Mouse (Mus musculus): ENCODE measurements around the gene Draxin. TPM values are rescaled to one million over a fixed set of nuclear protein-coding genes. Genes with fewer than 3 reads are reported as not detected.

Gene Draxin
- total and polyA plus RNA-seq, 3 experiments: 0.04 TPM; not detected in 2

- H3K9me3 ChIP-seq (replicated peaks; ENCODE audit: low read length): no peaks in the 10 kb centered on the region
- peaks cover 21 to 27% of the 10 kb centered on the region in 2 experiments for H3K36me3 ChIP-seq (replicated peaks in 1 of 2; ENCODE audit: control insufficient read depth in 1 of 2, insufficient read depth in 1 of 2, low read length in 1 of 2)
- in situ Hi-C loops (cut with MboI; ENCODE audit: low pct_ligation_motif_present, low pct_unique_long_range_greater_than_20kb, low sequenced_read_pairs) (no loop called here), dilution Hi-C loops (cut with MboI; ENCODE audit: extremely low pct_ligation_motif_present, extremely low pct_unique_long_range_greater_than_20kb, low sequenced_read_pairs) (no loop called here)
- no peaks in the 10 kb centered on the region for H3K79me2 ChIP-seq (replicated peaks; ENCODE audit: control insufficient read depth, extremely low read depth, insufficient read depth, poor library complexity, severe bottlenecking)
- TF ChIP-seq ZMIZ1 (IDR thresholded peaks at IDR 0.05; ENCODE audit: low read depth, low read length): no peak
- no peak for TF ChIP-seq EP300 (IDR thresholded peaks at IDR 0.05; ENCODE audit: low read length)
- no peak for TF ChIP-seq BHLHE40 (IDR thresholded peaks at IDR 0.05; ENCODE audit: low read depth, low read length)
- no peak for TF ChIP-seq MAZ (IDR thresholded peaks at IDR 0.05; ENCODE audit: low read depth, low read length)
- no peak for TF ChIP-seq UBTF (IDR thresholded peaks at IDR 0.05; ENCODE audit: low read depth, low read length)
- TF ChIP-seq ELF1 (IDR thresholded peaks at IDR 0.05; ENCODE audit: low read depth, low read length): no peak
- TF ChIP-seq RAD21 (IDR thresholded peaks at IDR 0.05; ENCODE audit: low read depth, low read length): no peak
- no peak for TF ChIP-seq CHD2 (IDR thresholded peaks at IDR 0.05; ENCODE audit: low read length)
- no peak for TF ChIP-seq GABPA (IDR thresholded peaks at IDR 0.05; ENCODE audit: insufficient replicate concordance, low read depth, low read length)
- TF ChIP-seq ETS1 (conservative IDR thresholded peaks at IDR 0.05; ENCODE audit: low read depth, low read length): no peak
- TF ChIP-seq POLR2AphosphoS2 (IDR thresholded peaks at IDR 0.05; ENCODE audit: low read depth, low read length): no peak
- TF ChIP-seq JUN (IDR thresholded peaks at IDR 0.05; ENCODE audit: insufficient read depth, low read depth, low read length): no peak
- no peak for TF ChIP-seq RCOR1 (conservative IDR thresholded peaks at IDR 0.05; ENCODE audit: low read depth, low read length)
- TF ChIP-seq IRF4 (IDR thresholded peaks at IDR 0.05; ENCODE audit: low read depth, low read length): no peak
- TF ChIP-seq ZKSCAN1 (IDR thresholded peaks at IDR 0.05; ENCODE audit: borderline replicate concordance, low read depth, low read length): no peak
- no peak for TF ChIP-seq SIN3A (IDR thresholded peaks at IDR 0.05; ENCODE audit: low read length)
- H3K27ac ChIP-seq (ENCODE audit: insufficient read depth, low read depth): no peak overlapping the region
- no peak overlapping the region for H3K4me3 ChIP-seq (replicated peaks in 1 of 3; ENCODE audit: low read depth in 2 of 3, low read length in 2 of 3, poor library complexity in 1 of 3)
- H3K4me1 ChIP-seq (ENCODE audit: control insufficient read depth in 1 of 2, insufficient read depth in 2 of 2): peaks cover 6 to 16% of the 10 kb centered on the region in 2 experiments; a peak in 3 of 4 replicates
- no peak overlapping the region for H3K9ac ChIP-seq (ENCODE audit: insufficient read depth, low read depth)
- no peak for DNase-seq (ENCODE audit: extremely low read depth)
- no peaks in the 10 kb centered on the region for H3K27me3 ChIP-seq (replicated peaks)
- H3K4me2 ChIP-seq (ENCODE audit: insufficient read depth, low read depth, poor library complexity, severe bottlenecking): no peak overlapping the region
These were observed 45.2 kb downstream of the Draxin start for GRCm38 (mm10) chr4:148085131-148085906.

- Histone ChIP-seq H3K4me3 (replicated peaks in 1 of 3; ENCODE audit: low read depth in 2 of 3, low read length in 2 of 3, poor library complexity in 1 of 3) (no peak overlapping the region), H3K4me1 (ENCODE audit: control insufficient read depth in 1 of 2, insufficient read depth in 2 of 2) (peaks cover 6 to 16% of the 10 kb centered on the region in 2 experiments; a peak in 3 of 4 replicates), H3K27me3 (replicated peaks) (no peaks in the 10 kb centered on the region), H3K9me3 (replicated peaks; ENCODE audit: low read length) (no peaks in the 10 kb centered on the region), H3K79me2 (replicated peaks; ENCODE audit: control insufficient read depth, extremely low read depth, insufficient read depth, poor library complexity, severe bottlenecking) (no peaks in the 10 kb centered on the region), H3K4me2 (ENCODE audit: insufficient read depth, low read depth, poor library complexity, severe bottlenecking) (no peak overlapping the region), H3K9ac (ENCODE audit: insufficient read depth, low read depth) (no peak overlapping the region), H3K27ac (ENCODE audit: insufficient read depth, low read depth) (no peak overlapping the region), H3K36me3 (replicated peaks in 1 of 2; ENCODE audit: control insufficient read depth in 1 of 2, insufficient read depth in 1 of 2, low read length in 1 of 2) (peaks cover 28 to 37% of the 10 kb centered on the region in 2 experiments)
- dilution Hi-C loops (cut with MboI; ENCODE audit: extremely low pct_ligation_motif_present, extremely low pct_unique_long_range_greater_than_20kb, low sequenced_read_pairs) (no loop called here), in situ Hi-C loops (cut with MboI; ENCODE audit: low pct_ligation_motif_present, low pct_unique_long_range_greater_than_20kb, low sequenced_read_pairs) (no loop called here)
- TF ChIP-seq SIN3A (IDR thresholded peaks at IDR 0.05; ENCODE audit: low read length): no peak
- TF ChIP-seq POLR2A (IDR thresholded peaks at IDR 0.05; ENCODE audit: low read depth, low read length): no peak
- no peak for TF ChIP-seq SMC3 (IDR thresholded peaks at IDR 0.05; ENCODE audit: low read depth, low read length)
- TF ChIP-seq ZNF384 (IDR thresholded peaks at IDR 0.05; ENCODE audit: low read depth, low read length): no peak
- no peak for TF ChIP-seq USF1 (IDR thresholded peaks at IDR 0.05; ENCODE audit: low read depth, low read length)
- TF ChIP-seq TBP (conservative IDR thresholded peaks at IDR 0.05; ENCODE audit: low read depth, low read length): no peak
- no peak for TF ChIP-seq UBTF (IDR thresholded peaks at IDR 0.05; ENCODE audit: low read depth, low read length)
- no peak for TF ChIP-seq NELFE (IDR thresholded peaks at IDR 0.05; ENCODE audit: low read depth, low read length)
- TF ChIP-seq ZKSCAN1 (IDR thresholded peaks at IDR 0.05; ENCODE audit: borderline replicate concordance, low read depth, low read length): no peak
- no peak for TF ChIP-seq CHD2 (IDR thresholded peaks at IDR 0.05; ENCODE audit: low read length)
- TF ChIP-seq PAX5 (IDR thresholded peaks at IDR 0.05; ENCODE audit: low read length): no peak
- no peak for TF ChIP-seq RAD21 (IDR thresholded peaks at IDR 0.05; ENCODE audit: low read depth, low read length)
- no peak for TF ChIP-seq JUN (IDR thresholded peaks at IDR 0.05; ENCODE audit: insufficient read depth, low read depth, low read length)
- no peak for TF ChIP-seq GABPA (IDR thresholded peaks at IDR 0.05; ENCODE audit: insufficient replicate concordance, low read depth, low read length)
- no peak for TF ChIP-seq IRF4 (IDR thresholded peaks at IDR 0.05; ENCODE audit: low read depth, low read length)
- TF ChIP-seq JUND (conservative IDR thresholded peaks at IDR 0.05; ENCODE audit: low read depth, low read length): no peak
- TF ChIP-seq MAX (IDR thresholded peaks at IDR 0.05; ENCODE audit: low read length): no peak
- no peak for DNase-seq (ENCODE audit: extremely low read depth)
These were observed 46.2 kb downstream of the Draxin start for GRCm38 (mm10) chr4:148084261-148084714.
